Mouse (Mus musculus) brain, embryonic 14.5 days (tissue): Measurements from ENCODE around the gene Fam160a1. TPM values are rescaled to one million over a fixed set of nuclear protein-coding genes. Genes with fewer than 3 reads are reported as not detected.
A peak's percentile ranks its signal among the peaks of the same experiment; 100 is the strongest.

Experiments used
- DNase-seq: peaks from one replicate; pipeline ENCODE4 v3.0.0-alpha.2; 2011; ENCODE audit warnings: low read depth
- CTCF ChIP-seq: fragments of 200-500 bp; IDR thresholded peaks from 2 replicates; pipeline ENCODE4 v1.5.1; 2012; ENCODE audit warnings: inconsistent platforms, mild to moderate bottlenecking, moderate library complexity, borderline replicate concordance; ENCODE audit not compliant: insufficient read depth, insufficient read length; ENCODE audit errors: extremely low read depth
- POLR2A ChIP-seq: fragments of 200-500 bp; IDR thresholded peaks from 2 replicates; pipeline ENCODE4 v1.6.1; 2012; ENCODE audit warnings: mild to moderate bottlenecking, inconsistent platforms, borderline replicate concordance; ENCODE audit not compliant: poor library complexity, insufficient read depth, insufficient read length, severe bottlenecking; ENCODE audit errors: extremely low read depth
- polyA plus RNA-seq: library from polyadenylated mRNA; depleted of rRNA; stranded (reverse); fragments of >200 nt; gene quantifications from 2 replicates; pipeline ENCODE4 v1.2.3, GENCODE M21; 2012

The Fam160a1 gene
- polyA plus RNA-seq, 1 experiment = 0.49 TPM

- DNase-seq = peak; percentile 68
- no peak for TF ChIP-seq CTCF
- no peak for TF ChIP-seq POLR2A
Measured at GRCm38 (mm10) chr3:85846316-85846715, 29.2 kb upstream of the Fam160a1 start.

- no peak for TF ChIP-seq CTCF
- TF ChIP-seq POLR2A = no peak
- DNase-seq = no peak
Measured at GRCm38 (mm10) chr3:85845341-85845740, 28.2 kb upstream of the Fam160a1 start.

GRCm38 (mm10) chr3:85842881-85843218 lies 25.8 kb upstream of the Fam160a1 start:
- DNase-seq = no peak
- TF ChIP-seq CTCF (no peak), POLR2A (no peak)

- TF ChIP-seq POLR2A = no peak
- TF ChIP-seq CTCF = no peak
- DNase-seq = peak; percentile 28
Measured at GRCm38 (mm10) chr3:85842177-85842880, 25.2 kb upstream of the Fam160a1 start.

GRCm38 (mm10) chr3:85841454-85842176 lies 24.5 kb upstream of the Fam160a1 start:
- peak; percentile 24 for DNase-seq
- TF ChIP-seq POLR2A (no peak), CTCF (no peak)

- no peak for DNase-seq
- TF ChIP-seq POLR2A (no peak), CTCF (no peak)
Measured at GRCm38 (mm10) chr3:85833627-85834026, 16.5 kb upstream of the Fam160a1 start.

GRCm38 (mm10) chr3:85832490-85833155 lies 15.5 kb upstream of the Fam160a1 start:
- DNase-seq = peak; percentile 8
- TF ChIP-seq POLR2A (no peak), CTCF (no peak)

- TF ChIP-seq CTCF (no peak), POLR2A (no peak)
- no peak for DNase-seq
Measured at GRCm38 (mm10) chr3:85831785-85832184, 14.7 kb upstream of the Fam160a1 start.

- DNase-seq = peak; percentile 56
- TF ChIP-seq POLR2A (no peak), CTCF (no peak)
Measured at GRCm38 (mm10) chr3:85829047-85829446, 12.0 kb upstream of the Fam160a1 start.

- TF ChIP-seq POLR2A (no peak), CTCF (no peak)
- peak; percentile 35 for DNase-seq
Measured at GRCm38 (mm10) chr3:85827815-85828214, 10.7 kb upstream of the Fam160a1 start.

GRCm38 (mm10) chr3:85827283-85827682 lies 10.2 kb upstream of the Fam160a1 start:
- no peak for DNase-seq
- TF ChIP-seq CTCF (no peak), POLR2A (no peak)
